Mouse (Mus musculus) frontal cortex, adult (tissue): Measurements from ENCODE around the gene Acot11.
"Not testable (repeated sequence)": the region's sequence is repeated elsewhere in the genome, so short reads cannot be mapped to it uniquely, and the experiment has no call there.

ENCODE experiments used
- ATAC-seq: cut with Nextera tagmentation; 2 replicates; pipeline ENCODE4 v1.9.2; 2017; ENCODE audit warnings: mild to moderate bottlenecking, moderate library complexity, mixed read lengths; ENCODE audit not compliant: low TSS enrichment

Acot11 gene

GRCm38 (mm10) chr4:106811162-106811561, 6.4 kb upstream of the Acot11 start:
- no peak for ATAC-seq

GRCm38 (mm10) chr4:106810039-106810438, 5.2 kb upstream of the Acot11 start:
- ATAC-seq: no peak

- ATAC-seq: no peak
These were observed 2.5 kb upstream of the Acot11 start for GRCm38 (mm10) chr4:106807287-106807686.

GRCm38 (mm10) chr4:106805890-106806289, 1.1 kb upstream of the Acot11 start:
- no peak for ATAC-seq

GRCm38 (mm10) chr4:106804201-106804909, 443 bp downstream of the Acot11 start:
- no peak for ATAC-seq

- no peak for ATAC-seq
These were observed 1.0 kb downstream of the Acot11 start for GRCm38 (mm10) chr4:106803781-106804180.

GRCm38 (mm10) chr4:106799772-106800336, 4.9 kb downstream of the Acot11 start:
- ATAC-seq: peak; percentile 81

GRCm38 (mm10) chr4:106798908-106799546, 5.8 kb downstream of the Acot11 start:
- no peak for ATAC-seq

GRCm38 (mm10) chr4:106795289-106795688, 9.5 kb downstream of the Acot11 start:
- no peak for ATAC-seq

GRCm38 (mm10) chr4:106794247-106794646, 10.6 kb downstream of the Acot11 start:
- no peak for ATAC-seq

GRCm38 (mm10) chr4:106793826-106794225, 11.0 kb downstream of the Acot11 start:
- not testable (repeated sequence) for ATAC-seq

GRCm38 (mm10) chr4:106792276-106792675, 12.5 kb downstream of the Acot11 start:
- no peak for ATAC-seq

- ATAC-seq: no peak
These were observed 13.9 kb downstream of the Acot11 start for GRCm38 (mm10) chr4:106790938-106791337.

GRCm38 (mm10) chr4:106790218-106790617, 14.6 kb downstream of the Acot11 start:
- ATAC-seq: not testable (repeated sequence)

GRCm38 (mm10) chr4:106789705-106790104, 15.1 kb downstream of the Acot11 start:
- peak; percentile 76 for ATAC-seq

- ATAC-seq: no peak
These were observed 16.2 kb downstream of the Acot11 start for GRCm38 (mm10) chr4:106788627-106789026.

GRCm38 (mm10) chr4:106787830-106788229, 17.0 kb downstream of the Acot11 start:
- ATAC-seq: peak; percentile 39; the same call in 1 of the 2 replicates

GRCm38 (mm10) chr4:106785753-106786540, 18.9 kb downstream of the Acot11 start:
- ATAC-seq: peak; percentile 86

- ATAC-seq: no peak
These were observed 19.5 kb downstream of the Acot11 start for GRCm38 (mm10) chr4:106785345-106785744.

GRCm38 (mm10) chr4:106784806-106785205, 20.0 kb downstream of the Acot11 start:
- no peak for ATAC-seq

GRCm38 (mm10) chr4:106783137-106783536, 21.7 kb downstream of the Acot11 start:
- ATAC-seq: no peak

- ATAC-seq: peak; percentile 22; the same call in 1 of the 2 replicates
These were observed 24.8 kb downstream of the Acot11 start for GRCm38 (mm10) chr4:106780045-106780444.
